Mouse (Mus musculus) G1E-ER4 (cell line): ENCODE data around the gene Adgra1. TPM values are rescaled to one million over a fixed set of nuclear protein-coding genes. Genes with fewer than 3 reads are reported as not detected.

Source experiments
- GATA1 ChIP-seq: IDR thresholded peaks from one replicate; pipeline ENCODE4 v1.8.0; 2012; ENCODE audit warnings: low read length, inconsistent platforms
- polyA plus RNA-seq: library from polyadenylated mRNA; stranded (reverse); fragments of >175 nt; gene quantifications from 2 replicates; pipeline ENCODE4 v1.2.3, GENCODE M21; 2012

The Adgra1 gene
- polyA plus RNA-seq: not detected in 2 replicates

DNA sequence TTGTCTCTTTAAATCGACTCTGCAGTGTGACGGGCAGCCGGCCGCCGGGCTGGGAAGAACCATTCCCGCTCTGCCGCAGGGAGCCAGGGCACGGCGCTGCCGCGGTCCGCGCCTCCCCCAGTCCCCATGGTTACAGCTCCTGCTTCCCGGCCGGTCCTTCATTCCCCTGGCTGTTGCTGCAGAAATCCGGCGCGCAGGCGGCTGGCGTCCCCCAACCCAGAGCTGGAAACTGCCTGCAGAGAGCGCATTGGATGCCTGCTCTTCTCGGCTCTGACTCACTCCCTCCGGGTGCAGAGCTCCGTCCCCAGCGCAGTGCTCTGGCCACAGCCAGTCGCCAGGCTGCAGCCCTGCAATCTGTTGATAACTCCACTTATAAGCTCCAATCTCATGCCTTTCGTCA lies at the start of gene Adgra1:
Adgra1 (plus strand) TSS at position 139 of the 400 bp plus-strand sequence.
- TF ChIP-seq GATA1: no peak

DNA sequence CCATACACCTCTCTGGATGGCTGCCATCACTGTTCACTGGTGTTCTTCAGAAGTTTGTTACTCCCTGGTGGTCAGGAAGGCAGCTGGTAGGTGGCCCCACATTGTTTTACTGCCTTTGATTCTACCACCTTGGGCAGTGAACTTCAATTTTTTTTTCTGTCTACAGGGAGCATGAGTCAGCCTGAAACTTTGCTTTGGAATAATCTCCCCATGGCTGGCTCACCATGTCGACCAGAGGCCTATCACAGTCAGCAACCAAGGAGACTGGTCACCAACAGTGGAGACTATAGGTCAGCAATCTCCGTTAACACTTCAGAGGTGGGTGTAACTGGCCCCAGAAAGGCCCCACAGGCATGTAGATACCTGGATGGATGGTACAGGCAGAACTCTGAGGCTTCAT lies 46.6 kb upstream of the Adgra1 start:
- no peak for TF ChIP-seq GATA1

DNA sequence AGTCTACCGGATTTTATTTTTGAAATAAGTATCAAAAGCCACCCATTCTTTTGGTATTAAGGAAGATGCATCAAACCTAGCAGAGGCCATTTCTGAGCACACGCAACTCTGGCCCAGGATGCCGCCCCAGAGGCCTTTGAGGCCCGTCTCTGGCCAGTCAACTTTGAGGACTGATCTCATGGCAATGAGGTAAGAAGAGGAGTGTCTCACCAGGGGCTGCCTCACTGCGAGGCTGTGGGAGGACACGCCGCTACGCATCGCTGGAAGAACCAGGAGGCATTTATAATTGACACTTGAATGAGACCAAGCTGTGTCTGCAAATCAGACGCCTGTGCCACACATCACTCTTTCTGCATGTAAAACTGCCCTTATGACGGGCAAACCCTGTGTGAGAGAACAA lies 45.0 kb upstream of the Adgra1 start:
- TF ChIP-seq GATA1: no peak

DNA sequence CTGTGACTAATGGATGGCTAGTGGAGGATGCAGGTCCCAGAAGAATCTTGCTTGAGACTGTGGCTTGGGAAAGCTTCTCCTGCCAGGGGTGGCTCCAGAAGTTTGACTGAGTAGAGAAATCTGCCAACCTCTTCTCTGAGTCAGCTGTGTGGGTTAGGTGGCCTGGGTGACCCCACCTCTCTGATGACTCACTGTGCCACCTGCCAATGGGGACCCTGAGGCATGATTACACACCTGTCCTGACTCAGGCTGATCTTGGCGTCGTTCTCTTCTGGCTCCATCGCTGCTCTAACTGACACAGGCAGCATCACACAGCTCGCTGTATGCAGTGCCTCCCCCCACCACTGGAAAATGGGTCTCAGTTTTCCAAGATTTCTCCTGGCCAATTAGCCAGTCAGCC lies 44.3 kb upstream of the Adgra1 start:
- no peak for TF ChIP-seq GATA1

DNA sequence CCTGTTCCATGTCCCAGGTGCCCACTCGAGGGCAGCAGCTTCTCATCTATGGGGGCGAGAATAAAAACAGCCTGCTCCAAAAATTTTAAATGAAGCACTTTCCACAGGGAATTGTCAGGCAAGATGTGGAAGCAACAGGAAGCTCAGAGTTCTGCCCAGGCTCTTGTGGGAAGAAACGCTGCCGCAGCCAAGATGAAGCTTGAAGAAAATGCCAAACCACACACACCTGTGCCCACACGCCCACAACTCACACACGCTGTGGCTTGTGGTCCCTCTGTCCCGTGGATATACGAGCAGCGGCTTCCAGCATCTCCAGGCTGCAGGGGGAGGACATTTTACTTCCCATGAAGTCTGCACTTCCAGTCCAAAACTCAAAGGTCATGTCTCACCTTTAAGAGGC lies 42.4 kb upstream of the Adgra1 start:
- TF ChIP-seq GATA1: no peak

DNA sequence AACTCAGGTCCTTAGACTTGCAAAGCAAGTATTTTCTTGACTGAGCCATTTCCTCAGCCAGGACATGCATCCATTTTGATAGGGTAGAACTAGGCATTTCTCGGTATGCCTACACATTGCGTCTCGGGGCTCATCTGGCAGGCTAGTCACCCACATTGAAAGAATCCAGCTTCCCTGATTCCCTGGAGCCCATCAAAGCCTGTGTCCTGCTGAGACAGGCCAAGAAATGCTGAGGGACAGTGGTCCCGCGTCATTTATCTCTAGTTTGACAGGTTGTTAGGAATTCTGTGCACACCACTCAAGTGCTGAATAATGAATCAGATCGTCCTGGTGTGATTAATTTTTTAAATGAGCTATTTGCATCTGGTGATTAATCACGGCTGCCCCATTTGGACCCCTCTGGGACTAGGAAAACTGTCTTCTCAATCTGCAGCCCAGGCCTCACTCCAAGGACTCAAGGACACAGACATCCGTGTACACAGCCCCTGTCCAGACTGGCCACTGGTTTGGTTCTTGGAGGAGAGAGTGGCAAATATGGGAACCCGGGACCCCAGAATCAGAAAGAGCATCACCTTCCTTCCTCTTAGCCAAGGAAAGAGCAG lies 38.9 kb upstream of the Adgra1 start:
- TF ChIP-seq GATA1: no peak

DNA sequence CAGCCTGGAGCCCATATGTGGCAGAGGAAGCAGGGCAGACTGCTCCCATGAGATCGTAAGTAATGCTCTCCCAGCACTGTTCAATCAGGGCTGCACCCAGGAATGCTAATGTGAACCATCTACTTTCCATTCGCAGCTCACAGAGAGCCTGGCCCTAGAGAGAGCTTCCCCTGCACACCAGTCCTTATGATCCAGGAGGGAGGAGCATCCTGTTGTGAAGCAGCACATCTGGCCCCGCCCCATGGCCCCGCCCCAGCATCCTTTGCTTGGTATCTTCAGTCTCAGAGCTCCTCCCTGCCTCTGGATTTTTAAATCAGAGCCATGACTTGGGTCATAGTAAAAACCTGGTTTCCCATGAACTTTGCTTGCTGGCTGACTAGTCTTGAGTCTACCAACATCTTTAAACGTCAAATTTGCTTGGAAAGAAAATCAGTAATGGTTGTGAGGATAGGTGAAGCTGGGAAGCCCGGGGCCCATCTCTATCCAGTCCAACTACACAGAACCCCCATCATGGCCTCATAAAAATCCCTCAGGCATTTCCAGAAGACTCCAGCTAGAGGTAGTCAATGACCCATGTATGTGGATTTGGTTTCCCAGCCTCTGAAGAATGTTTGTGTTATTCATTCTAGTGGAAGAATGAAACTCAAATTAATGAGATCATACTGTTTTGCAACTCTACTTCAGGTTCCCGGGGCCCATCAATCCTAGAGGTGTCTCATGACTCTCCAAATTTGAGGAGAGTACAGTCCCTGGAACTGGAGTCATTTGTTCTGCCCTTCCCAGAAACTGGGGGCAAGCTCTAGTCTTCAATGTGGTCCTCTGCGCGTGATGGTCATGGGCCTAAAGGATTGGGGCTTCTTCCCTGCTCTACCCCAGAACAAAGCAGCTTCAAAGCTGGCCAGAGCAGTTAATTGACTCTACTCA lies 36.5 kb upstream of the Adgra1 start:
- no peak for TF ChIP-seq GATA1

DNA sequence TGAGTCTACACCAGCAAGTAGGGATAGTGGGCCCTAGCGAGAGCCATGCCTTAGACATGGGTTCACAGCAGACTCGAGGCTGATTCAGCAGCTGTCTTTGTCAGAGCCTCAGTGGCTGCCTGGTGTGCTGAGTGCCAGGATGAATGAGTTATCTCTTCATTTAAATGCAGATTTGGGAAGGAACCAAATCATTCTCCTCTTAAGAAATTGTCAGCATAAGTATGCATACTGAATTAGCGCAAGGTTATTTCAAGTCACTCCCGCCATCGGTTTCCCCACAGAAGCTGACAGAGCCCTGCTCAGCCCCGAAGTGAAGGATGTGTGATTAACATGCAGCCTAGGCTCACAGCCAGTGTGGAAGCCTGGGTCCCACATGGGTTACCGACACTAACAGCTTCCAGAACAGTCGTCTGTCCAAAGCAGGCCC lies 27.8 kb upstream of the Adgra1 start:
- no peak for TF ChIP-seq GATA1

DNA sequence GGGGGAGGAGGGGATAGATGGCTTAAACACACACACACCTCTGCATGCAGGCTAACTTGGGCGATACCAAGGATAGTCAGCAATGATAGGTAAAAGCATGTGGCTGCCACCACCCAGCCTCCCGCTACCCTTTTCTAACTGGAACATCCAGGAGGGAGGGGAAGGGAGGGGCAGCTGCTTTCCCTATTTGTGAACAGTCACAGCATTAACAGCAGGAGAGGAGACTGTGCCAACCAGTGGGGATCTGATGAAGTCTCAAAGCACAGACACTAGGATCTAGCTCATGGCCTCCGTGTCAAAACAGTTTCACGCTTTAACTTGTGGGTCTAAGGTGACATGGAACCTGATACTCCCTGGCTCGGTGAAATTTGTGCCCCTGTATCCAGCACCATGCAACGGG lies 23.9 kb upstream of the Adgra1 start:
- no peak for TF ChIP-seq GATA1

DNA sequence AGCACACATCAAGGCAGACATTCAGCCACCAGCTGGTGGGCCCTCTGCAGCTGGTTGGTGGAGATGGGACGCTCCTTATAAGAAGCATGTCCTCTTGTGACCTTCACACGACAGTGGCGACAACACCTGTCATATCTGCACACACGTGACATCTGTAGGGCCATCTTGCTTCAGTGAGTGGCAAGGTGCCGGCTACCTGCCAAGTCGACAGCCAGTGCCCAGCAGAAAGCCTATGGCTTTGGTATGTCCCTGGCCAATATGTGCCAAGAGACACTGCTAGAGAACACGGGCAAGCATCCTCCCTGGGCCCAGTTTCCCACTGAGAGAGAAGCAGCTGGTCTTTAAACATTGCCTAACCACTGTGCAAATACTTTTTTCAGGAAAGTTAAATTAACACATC lies 22.3 kb upstream of the Adgra1 start:
- TF ChIP-seq GATA1: no peak

DNA sequence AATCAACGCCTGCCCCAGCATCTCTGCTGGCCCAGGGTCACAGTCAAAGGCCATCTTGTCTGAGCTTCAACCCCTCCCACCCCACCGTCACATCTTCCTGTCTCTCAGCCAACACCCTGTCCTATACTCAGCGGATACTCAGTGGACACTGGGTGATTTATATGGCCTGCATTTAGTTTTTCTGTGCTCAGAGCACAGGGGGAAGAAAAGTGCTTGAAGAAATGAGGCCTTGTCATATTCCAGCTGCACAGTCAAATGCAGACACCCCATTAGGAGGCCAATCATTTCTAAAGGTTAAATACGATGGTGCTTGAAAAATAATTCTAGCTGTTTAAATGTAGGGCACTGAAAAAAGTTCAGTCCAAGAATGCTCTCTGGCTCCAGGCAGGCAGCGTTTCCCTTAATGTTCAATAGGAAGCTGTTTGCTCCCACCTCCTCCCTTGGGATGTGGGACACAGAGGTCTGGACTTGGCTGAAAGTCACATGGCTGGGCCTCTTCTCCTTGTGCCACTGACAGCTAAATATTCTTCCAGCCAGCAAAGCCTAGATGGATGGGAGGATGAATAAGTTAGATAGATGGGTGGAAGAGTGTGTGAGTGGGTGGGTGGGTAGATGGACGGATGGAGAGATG lies 20.3 kb upstream of the Adgra1 start:
- no peak for TF ChIP-seq GATA1

DNA sequence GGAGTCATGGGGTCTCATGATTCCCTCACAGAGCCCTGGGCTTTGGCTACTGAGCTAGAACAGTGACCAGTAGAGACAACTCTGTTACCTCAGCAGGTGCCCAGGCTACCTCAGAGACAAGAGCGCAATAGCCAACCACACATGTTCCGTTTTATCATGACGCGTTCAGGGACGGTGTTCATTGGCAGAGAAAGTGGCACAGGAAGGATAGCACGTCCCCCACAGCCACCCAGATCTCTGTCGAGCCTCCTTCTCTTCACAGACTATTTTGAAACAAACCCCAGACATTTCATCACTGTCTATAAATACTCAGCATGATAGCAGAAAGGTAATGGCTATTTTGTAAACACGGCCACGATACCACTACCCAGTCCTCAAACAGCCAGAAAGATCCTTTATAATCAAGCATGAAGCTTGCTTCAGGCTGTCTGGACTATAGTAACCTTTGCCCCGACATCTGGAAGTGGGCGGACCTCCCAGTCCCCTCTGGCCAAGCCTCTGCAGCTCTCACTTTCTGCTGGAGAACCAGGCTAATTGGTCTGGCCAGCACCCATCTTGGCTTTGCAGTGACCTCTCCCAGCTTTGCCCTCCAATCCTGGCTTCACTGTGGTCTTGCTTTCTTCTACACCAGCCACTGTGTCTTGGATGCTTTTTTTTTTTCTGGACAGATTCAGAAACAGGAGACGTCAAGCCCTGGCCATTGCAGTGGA lies 11.5 kb upstream of the Adgra1 start:
- no peak for TF ChIP-seq GATA1

DNA sequence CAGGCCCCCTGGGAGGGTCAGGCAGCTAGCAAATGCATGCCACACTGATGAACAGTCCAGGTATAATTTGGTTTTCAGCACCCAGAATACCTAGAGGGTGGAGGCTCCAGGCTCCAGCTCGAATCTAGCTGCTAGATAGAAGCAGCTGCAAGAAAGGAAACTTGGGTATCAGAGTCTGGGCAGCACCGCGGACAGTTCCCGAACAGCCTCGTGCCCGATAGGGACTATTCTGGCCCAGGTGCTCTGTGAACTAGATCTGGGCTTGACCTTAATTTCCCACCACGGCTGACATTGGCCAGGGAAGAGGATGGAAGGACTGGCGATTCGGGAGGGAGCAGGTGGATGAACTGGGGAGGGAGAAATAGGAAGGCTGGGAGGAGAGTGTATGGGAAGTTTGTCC lies 6.3 kb upstream of the Adgra1 start:
- TF ChIP-seq GATA1: no peak

DNA sequence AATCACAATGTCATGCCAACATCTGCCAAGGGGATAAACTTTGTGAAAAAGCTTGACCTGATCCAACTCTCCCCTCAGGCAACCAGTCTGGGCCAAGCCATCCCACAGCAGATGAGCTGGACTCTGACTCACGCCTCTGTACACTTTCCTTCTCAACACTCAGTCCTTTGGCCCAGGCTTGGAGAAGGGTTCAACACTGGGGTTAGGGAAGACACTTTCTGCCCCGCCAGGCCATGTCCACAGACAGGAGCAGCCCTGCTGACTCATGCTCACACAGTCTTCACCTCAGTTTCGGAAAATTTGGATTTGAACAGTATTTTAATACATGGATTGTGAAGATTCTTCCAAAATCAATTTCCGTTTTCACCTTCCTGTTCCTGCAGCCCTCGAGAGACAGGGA lies 442 bp upstream of the Adgra1 start:
- no peak for TF ChIP-seq GATA1

DNA sequence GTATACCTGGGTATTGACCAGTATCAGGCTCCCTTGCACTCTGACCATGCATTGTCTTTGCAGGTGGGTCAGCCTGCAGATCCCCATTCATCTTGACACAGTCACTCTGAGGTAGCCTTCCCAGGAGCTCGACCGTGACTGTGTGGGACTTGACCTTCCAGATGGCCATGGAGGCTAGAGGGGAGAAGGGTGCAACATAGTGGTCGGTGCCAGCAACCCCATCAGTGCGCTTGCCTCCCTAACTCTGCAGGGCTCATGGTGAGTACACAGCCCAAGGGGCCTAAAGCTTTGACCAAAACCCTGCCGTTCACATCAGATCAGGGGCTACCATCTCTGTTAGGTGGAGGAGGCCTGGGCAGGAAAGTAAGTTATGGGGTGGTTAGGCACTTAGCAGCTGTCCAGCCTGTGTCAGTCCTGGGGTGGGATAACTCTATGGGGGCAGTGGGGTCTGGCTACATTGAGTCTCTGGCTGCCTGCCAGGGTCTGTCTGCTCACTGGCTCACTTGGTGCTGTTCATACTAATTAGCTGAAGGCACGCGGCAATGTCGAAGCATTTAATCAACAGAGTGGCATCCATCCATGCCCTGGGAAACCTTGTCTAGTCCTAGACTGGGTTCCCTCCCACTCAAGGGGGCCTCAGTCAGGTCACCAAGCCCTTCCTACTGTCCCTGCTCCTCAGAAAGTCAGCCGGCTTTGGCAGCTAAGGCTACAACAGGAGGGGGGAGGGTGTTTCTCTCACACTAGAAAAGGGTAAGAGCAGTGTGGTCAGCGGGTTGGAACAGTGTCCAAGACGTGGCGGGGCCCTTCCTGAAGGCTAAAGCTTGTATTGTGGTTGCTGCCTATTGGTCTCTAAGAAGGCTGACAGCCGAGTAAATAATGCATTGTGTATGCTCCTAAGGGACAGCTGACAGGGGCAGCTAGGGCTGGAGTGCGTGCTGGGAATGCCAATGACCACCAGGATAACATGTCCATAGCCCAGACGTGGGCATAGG lies 1.5 kb downstream of the Adgra1 start:
- TF ChIP-seq GATA1: no peak
